Mouse (Mus musculus) olfactory bulb, adult 2 months (tissue): ENCODE measurements around the gene Lancl3. TPM values are rescaled to one million over a fixed set of nuclear protein-coding genes. Genes with fewer than 3 reads are reported as not detected.
"Not testable (repeated sequence)": the region's sequence is repeated elsewhere in the genome, so short reads cannot be mapped to it uniquely, and the experiment has no call there.

ENCODE experiments used
- H3K27ac ChIP-seq: fragments of 200-500 bp; 2 replicates; pipeline ENCODE4 v1.5.1; 2012; ENCODE audit warnings: low read depth, low read length; ENCODE audit not compliant: insufficient read depth
- H3K4me1 ChIP-seq: fragments of 200-500 bp; 2 replicates; pipeline ENCODE4 v1.6.1; 2012; ENCODE audit warnings: low read length; ENCODE audit not compliant: control insufficient read depth, insufficient read depth
- H3K4me3 ChIP-seq: fragments of 200-500 bp; 2 replicates; pipeline ENCODE4 v1.5.1; 2012; ENCODE audit warnings: mild to moderate bottlenecking, low read depth, low read length, moderate library complexity; ENCODE audit not compliant: insufficient read depth
- CTCF ChIP-seq: fragments of 200-500 bp; IDR thresholded peaks from 2 replicates; pipeline ENCODE4 v1.5.1; 2012; ENCODE audit warnings: low read depth, mild to moderate bottlenecking, low read length, moderate library complexity; ENCODE audit not compliant: insufficient read depth
- POLR2A ChIP-seq: fragments of 200-500 bp; IDR thresholded peaks from 2 replicates; pipeline ENCODE4 v1.6.1; 2012; ENCODE audit warnings: mild to moderate bottlenecking, low read depth, low read length, moderate library complexity; ENCODE audit not compliant: insufficient read depth
- WGBS: fragments of 180-500 bp; shearing (Covaris S2); methylation state at CpG from one replicate; pipeline ENCODE4 v1.1.7; 2018; 5-methylcytosine and 5-hydroxymethylcytosine counted together
- polyA plus RNA-seq: library from polyadenylated mRNA; stranded (reverse); fragments of >200 nt; gene quantifications from 2 replicates; pipeline ENCODE4 v1.2.4, GENCODE M21; 2012; ENCODE audit warnings: low replicate concordance; ENCODE audit not compliant: missing spikeins, insufficient read depth, insufficient read length

Lancl3 gene
- polyA plus RNA-seq, 1 experiment, result not detected

DNA sequence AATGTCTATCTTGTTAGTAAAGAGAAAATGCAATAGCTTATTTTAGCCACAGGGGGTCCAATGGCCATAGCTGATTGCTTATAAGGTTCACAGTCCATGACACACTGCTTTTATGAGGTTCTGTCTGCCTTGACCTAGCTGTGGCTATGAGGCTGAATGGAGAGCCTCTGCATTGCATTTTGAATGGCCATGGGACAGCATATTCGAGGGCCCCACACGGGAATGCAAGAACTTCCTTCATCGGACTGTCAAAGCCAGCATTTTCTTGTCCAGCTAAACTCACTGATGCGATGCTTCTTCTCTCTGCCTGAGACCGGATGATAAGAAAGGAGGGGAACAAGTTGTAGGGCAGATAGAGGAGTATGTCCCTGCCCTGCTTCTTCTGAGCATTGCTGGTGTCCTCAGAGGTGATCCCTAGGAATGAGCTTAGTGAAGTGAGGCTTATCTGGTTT is 98.7 kb downstream of the Lancl3 start:
- no peaks in the 10 kb centered on the region for H3K4me1 ChIP-seq
- no peak overlapping the region for H3K4me3 ChIP-seq
- no peak for TF ChIP-seq POLR2A
- no peak for TF ChIP-seq CTCF
- no peak overlapping the region for H3K27ac ChIP-seq
- 89% methylated on average over 5 of the region's 5 CpGs for WGBS

DNA sequence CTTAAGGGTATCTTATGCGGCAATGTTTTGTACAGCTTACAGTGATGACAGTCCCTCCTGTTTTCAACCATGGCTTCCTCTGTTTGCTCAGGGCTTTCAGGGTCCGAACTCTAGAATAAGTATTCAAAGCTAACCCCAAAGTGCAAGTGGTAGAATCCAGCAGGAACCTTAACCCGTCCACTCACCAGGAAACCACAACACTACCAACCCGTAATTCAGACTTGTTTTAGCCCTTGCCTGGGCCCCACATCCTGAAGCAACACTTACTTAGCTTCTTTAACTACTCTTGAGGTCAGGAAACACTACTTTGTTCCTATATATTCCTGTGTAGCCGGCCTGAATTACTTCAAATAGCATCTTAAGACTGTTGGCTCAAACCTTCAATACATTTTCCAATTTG is 103.1 kb downstream of the Lancl3 start:
- TF ChIP-seq POLR2A, result no peak
- 88% methylated on average over 5 of the region's 5 CpGs for whole genome bisulfite sequencing
- Histone ChIP-seq H3K4me1 (no peaks in the 10 kb centered on the region), H3K27ac (no peak overlapping the region), H3K4me3 (no peak overlapping the region)

GRCm38 (mm10) chrX:9303455-9303854 is 103.8 kb downstream of the Lancl3 start:
- no peak for TF ChIP-seq CTCF
- no peak for TF ChIP-seq POLR2A
- Histone ChIP-seq H3K4me1 (no peaks in the 10 kb centered on the region), H3K27ac (no peak overlapping the region), H3K4me3 (no peak overlapping the region)
- 83% methylated on average over 1 of the region's 1 CpGs for WGBS

- H3K4me1 ChIP-seq, H3K4me3 ChIP-seq, H3K27ac ChIP-seq: not testable (repeated sequence)
Measured at GRCm38 (mm10) chrX:9316457-9316856, 116.8 kb downstream of the Lancl3 start.

Other genes starting within 250 kb of the Lancl3 start
- not detected in 2 replicates for gene Fthl17b, start 236.9 kb upstream of the Lancl3 start, polyA plus RNA-seq
- not detected in 2 replicates for gene Fthl17c, start 223.3 kb upstream of the Lancl3 start, polyA plus RNA-seq
- gene Fthl17d, start 213.1 kb upstream of the Lancl3 start, polyA plus RNA-seq, result not detected in 2 replicates
- gene Fthl17e, start 166.4 kb upstream of the Lancl3 start, polyA plus RNA-seq, result not detected in 2 replicates
- gene Fthl17f, start 136.9 kb upstream of the Lancl3 start, polyA plus RNA-seq, result not detected in 2 replicates
- gene 4930402K13Rik, start 95.3 kb upstream of the Lancl3 start, polyA plus RNA-seq, result not detected in 2 replicates
- not detected in 2 replicates for gene Gm14862, start 57.0 kb downstream of the Lancl3 start, polyA plus RNA-seq
- not detected in 2 replicates for gene Xk, start 72.9 kb downstream of the Lancl3 start, polyA plus RNA-seq
- not detected in 2 replicates for gene H2al1m, start 83.9 kb downstream of the Lancl3 start, polyA plus RNA-seq
- gene H2al1k, start 150.7 kb downstream of the Lancl3 start, polyA plus RNA-seq, result not detected in 2 replicates